Mouse (Mus musculus): ENCODE measurements around the gene Catip. TPM values are rescaled to one million over a fixed set of nuclear protein-coding genes. Genes with fewer than 3 reads are reported as not detected.

Gene Catip
- total RNA-seq, 2 experiments from 2014 or later = 0.37 TPM; not detected in 1

DNA sequence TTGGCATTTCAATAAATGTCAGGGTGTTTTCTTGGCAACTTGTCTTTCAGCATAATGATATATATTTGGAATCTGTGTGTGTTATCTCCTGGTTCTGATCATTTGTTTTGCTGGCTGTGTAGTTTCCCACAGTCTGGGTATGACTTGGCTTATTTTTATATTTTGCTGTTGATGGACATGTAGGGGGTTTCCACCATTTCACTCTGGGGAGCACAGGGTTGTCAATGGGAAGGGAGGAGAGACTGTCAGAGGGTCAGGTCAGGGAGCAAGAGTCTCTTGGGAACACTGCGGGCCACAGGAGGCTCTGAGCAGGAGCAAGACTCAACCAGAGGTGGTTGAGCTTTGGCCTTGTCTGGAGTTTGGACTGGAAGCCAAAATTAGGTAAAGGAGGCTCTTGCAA, 19.6 kb upstream of the Catip start:
- ATAC-seq (replicated peaks; ENCODE audit: poor library complexity) = no peak

- ATAC-seq (replicated peaks; ENCODE audit: poor library complexity) = no peak
Measured at GRCm38 (mm10) chr1:74343161-74343560, 18.7 kb upstream of the Catip start.

DNA sequence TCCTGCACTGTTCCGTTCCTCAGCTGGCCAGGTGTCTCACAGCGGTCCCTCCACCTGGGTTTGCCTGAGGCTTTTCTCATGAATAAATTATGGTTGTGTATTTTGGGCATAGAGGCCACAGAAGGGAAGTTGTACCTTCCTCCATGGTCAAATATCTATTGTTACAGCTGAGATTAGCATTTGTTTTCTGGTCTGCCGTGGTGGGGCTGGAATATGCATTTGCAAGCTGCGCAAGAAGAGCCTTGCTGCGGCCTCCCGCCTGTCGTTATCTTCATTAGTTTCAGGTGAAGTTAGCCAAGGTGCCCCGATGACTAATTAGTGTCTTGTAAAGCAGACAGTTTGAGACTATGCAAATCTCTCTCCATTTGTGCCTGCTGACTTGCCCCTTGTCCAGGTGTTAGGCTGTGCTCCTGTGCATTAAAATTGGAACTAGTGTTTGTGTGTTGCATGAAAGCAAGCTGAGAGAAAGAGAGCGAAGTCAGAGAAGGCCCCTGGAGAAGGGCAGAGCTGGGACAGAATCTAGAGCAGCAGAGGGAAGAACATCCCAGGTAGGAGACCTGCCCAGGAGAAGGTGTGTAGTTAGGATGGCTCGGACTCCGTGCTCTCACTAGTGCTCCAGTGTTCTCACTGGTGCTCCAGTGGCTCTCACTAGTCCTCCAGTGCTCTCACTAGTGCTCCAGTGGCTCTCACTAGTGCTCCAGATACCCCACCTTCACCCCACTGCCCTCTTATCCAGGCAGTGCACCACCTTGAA, 17.6 kb upstream of the Catip start:
- ATAC-seq (replicated peaks; ENCODE audit: poor library complexity) = no peak

- no peak for ATAC-seq (replicated peaks; ENCODE audit: poor library complexity)
Measured at GRCm38 (mm10) chr1:74351185-74351769, 10.6 kb upstream of the Catip start.

GRCm38 (mm10) chr1:74352532-74353096, 9.3 kb upstream of the Catip start:
- ATAC-seq (replicated peaks; ENCODE audit: poor library complexity) = no peak

DNA sequence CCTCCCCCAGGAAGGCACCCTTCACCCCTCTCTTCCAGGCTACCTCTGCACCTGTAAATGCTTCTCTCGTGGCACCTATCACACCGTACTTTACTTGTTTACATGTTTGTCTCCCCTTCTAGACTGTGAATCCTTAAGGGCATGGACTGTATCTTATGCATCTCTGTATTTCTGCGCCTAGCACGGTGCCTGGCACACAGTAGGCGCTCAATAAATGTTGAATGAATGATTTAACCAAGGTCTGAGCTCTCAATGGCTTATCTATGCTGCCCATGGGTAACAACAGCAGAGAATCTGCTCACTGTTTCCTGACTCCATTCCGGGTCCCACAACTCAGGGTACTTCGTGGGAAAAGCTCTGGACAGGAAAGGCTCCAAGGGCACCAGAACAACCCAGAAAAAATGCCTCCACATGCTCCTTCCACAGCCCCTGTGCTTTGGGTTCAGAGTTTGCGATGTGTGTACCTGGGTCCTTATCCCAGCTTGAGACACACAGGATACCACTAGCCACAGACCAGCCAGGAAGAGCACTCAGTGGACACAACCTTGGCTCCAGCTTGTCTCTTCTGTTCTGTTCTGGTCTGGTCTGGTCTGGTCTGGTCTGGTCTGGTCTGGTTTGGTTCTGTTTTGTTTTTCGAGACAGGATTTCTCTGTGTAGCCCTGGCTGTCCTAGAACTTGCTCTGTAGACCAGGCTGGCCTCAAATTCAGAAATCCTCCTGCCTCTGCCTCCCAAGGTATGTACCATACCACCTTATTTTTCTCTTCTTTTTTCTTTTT, 8.3 kb upstream of the Catip start:
- ATAC-seq (replicated peaks; ENCODE audit: poor library complexity) = no peak

- ATAC-seq (replicated peaks; ENCODE audit: poor library complexity) = no peak
Measured at GRCm38 (mm10) chr1:74357531-74357930, 4.4 kb upstream of the Catip start.

- ATAC-seq (replicated peaks; ENCODE audit: poor library complexity) = no peak
Measured at GRCm38 (mm10) chr1:74359952-74360517, 1.9 kb upstream of the Catip start.

GRCm38 (mm10) chr1:74362325-74363229, 669 bp downstream of the Catip start:
- ATAC-seq (replicated peaks; ENCODE audit: poor library complexity) = no peak

DNA sequence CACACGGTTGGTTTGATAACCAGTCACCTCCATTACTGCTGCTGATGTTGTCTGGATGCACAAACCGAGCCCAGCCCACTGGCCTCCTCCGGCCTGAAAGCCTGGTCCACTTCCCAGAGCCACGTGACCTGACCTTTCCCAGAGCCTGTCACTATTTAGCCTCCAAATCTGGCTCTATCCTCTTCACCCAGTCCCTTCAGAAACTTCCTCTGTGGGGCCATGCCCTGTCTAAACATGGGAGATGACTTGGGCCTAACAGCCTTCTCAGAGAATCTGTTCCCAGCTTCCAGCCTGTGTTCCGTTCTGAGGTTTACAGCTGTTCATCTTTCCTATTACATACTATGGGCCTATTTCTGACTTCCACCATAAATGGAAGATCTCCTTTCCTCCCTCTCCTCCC, 1.5 kb downstream of the Catip start:
- no peak for ATAC-seq (replicated peaks; ENCODE audit: poor library complexity)

DNA sequence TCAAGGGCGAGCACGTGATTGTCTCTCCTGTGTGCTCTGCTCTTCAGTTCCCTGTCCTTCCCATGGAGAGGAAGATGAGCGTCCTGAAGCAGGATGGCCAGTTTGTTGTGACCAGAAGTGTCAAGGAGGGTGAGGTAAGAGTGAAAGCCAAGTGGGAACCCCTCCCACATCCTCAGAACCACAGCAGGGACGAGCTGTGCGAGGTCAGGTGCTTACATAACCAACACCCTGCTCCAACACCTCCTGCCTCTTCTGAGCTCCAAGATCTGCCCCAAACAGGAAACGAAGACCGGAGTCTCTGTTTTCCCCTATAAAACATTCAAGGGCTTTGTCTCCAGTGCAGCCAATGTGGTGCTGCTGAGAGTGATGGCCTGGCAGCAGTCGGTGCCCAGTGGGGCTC, 2.4 kb downstream of the Catip start:
- peak; percentile 41 for ATAC-seq (replicated peaks; ENCODE audit: poor library complexity)

GRCm38 (mm10) chr1:74367886-74368645, 6.2 kb downstream of the Catip start:
- ATAC-seq (replicated peaks; ENCODE audit: poor library complexity) = peak; percentile 83

- ATAC-seq (replicated peaks; ENCODE audit: poor library complexity) = no peak
Measured at GRCm38 (mm10) chr1:74370040-74370439, 8.1 kb downstream of the Catip start.

DNA sequence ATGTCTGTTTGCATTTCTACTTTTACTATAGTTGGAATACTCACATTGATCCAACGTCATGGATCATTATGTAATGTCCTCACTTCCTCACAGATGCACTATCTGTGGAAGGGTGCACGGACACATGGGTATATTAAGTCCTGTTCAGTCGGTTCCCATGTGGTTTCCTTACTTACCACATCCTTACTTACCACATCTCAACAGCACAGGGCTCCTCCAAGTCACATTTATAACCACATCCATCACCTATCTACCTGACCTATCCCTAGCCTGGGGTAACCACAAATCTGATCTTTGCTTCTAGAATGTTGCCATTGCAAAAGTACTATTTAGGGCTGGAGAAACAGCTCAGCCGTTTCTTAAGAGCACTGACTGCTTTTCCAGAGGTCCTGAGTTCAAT, 11.5 kb downstream of the Catip start:
- peak; percentile 81 for ATAC-seq (replicated peaks; ENCODE audit: poor library complexity)

GRCm38 (mm10) chr1:74374980-74375379, 13.1 kb downstream of the Catip start, which contains the start of gene Slc11a1:
Slc11a1 (plus strand) TSS chr1:74375195.
- ATAC-seq (replicated peaks; ENCODE audit: poor library complexity) = peak; percentile 76

- peak; percentile 40 for ATAC-seq (replicated peaks; ENCODE audit: poor library complexity)
Measured at GRCm38 (mm10) chr1:74375561-74375960, 13.7 kb downstream of the Catip start.

GRCm38 (mm10) chr1:74376396-74376795, 14.5 kb downstream of the Catip start:
- ATAC-seq (replicated peaks; ENCODE audit: poor library complexity) = no peak

DNA sequence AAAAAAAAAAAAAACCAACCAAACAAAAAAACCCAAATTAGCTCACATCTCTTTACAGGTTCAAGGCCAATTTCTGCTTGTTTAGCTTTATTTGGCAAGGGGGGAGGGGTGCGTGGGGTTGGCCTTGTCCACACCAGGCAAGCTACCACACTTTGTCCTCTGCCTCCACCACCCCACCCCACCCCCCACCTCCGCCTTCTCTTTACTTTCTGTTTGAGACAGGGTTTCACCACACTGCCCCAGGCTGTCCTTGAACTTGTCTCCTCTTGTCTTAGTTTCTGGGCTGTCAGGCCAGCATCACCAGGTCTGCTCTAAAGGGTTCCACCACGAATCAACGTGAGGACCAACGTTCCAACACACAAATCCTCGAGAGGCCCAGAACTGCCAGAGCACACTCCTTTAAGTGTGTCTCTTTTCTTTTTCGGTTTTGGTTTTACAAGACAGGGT, 17.2 kb downstream of the Catip start:
- no peak for ATAC-seq (replicated peaks; ENCODE audit: poor library complexity)

- no peak for ATAC-seq (replicated peaks; ENCODE audit: poor library complexity)
Measured at GRCm38 (mm10) chr1:74380484-74380883, 18.6 kb downstream of the Catip start.

Data from megakaryocyte progenitor cell, adult 5-6 weeks (primary cell).